Mouse (Mus musculus) c-Kit-positive CD71-negative TER-119-negative erythroid progenitor cells, embryonic 14.5 days (primary cell): ENCODE results near the gene Gss.

Source experiments
- DNase-seq: peaks from one replicate; pipeline ENCODE4 v3.0.0-alpha.2; 2013; ENCODE audit warnings: low read depth

Gss gene

DNA sequence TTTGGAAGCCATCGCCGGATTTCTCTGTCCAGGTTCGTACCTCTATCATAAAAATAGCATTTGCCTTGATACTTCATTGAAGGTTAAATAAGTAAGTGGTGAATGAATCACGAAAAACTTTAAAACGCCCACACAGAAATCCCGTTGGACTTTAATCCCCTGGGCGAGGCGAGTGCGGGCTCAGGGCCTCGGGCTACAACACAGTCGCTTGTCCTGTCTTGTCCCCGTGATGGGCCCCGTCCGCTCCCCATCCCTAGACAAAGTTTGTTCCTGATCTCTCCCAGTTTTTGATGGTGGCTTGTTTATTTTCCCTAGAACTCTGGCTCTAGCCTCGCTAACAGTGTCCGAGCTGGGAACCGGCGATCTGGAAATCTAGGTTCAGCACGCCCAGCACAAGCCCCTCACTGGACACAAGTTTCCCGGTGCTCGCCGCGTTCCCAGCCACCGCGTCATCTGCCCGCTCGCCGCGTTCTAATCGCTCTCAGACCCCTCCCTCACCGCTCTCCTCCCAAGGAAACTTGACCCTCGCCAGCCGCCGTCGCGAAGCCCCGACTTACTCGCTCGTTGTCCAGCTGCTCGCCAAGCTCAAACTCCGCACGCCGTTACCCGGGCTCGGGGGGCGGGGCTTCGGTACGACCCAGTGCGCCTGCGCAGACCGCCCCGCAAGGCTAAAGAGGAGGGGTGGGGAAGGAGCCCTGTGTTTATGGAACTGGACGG is at the start of gene Gss:
Gene Gss, minus strand, starts transcription at position 674 of the 717 bp plus-strand sequence.
- DNase-seq: peak; percentile 88

DNA sequence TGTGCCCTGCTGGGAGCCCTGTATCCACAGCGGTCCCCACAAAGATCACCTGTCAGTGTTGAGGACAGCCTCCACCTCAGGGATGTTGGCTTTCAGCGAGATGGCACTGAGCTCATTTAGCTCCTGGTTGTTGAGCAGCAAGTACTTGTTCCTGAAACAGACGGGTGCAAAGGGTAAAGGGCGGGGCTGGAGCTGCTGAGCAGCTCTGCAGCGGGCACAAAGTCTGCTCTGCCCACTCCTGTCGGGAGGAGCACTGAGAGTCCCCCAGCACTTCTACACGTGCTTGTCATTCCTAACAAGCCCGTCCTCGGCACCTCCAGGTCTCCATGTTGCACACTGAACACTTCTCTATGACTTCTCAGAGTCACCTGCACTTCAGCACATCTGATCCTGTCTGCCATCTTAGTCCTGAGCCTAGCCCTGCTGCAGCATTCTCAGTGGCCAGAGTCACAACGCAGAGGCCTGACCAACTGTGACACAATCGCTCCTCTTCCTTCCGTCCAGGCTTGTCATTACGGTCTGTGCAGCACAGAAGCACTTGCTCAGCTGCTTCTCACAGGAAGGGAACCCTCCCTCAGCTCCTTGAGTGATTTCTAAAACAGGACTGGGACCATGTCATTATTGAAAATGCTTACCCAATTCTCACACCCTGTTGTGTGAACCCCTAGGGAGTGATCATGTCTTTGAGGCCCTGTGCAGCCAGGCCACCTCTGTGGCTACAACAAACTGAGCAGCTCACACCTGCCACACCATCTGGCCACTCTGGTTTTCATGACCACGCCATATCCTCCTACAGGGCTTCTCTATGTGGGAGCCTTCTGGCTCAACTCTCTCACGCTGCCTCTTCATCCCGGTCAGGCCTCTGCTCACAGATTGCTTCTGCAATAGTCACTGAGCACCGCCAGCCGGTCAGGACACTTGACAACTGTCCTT is 49.2 kb upstream of the Gss start:
- DNase-seq: no peak

DNA sequence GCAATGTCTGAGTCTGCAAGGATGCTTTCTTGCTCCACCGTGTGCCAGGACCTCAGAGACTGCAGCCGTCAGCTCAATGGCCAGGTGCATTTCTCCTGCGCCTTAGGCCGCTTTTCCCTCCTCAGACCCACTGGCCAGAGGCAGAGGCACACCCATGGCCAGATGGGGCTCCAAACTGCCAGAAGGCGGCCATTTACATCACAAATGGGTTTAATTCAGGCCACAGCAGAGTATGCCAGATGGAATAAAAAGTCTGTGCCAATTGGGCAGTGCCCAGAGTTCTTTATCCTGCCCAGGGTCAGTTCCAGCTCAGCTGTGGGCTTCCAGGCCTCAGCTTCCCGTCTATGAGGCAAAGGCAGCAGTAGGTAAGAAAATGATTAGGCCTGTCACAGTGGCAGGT is 48.0 kb upstream of the Gss start:
- DNase-seq: no peak

DNA sequence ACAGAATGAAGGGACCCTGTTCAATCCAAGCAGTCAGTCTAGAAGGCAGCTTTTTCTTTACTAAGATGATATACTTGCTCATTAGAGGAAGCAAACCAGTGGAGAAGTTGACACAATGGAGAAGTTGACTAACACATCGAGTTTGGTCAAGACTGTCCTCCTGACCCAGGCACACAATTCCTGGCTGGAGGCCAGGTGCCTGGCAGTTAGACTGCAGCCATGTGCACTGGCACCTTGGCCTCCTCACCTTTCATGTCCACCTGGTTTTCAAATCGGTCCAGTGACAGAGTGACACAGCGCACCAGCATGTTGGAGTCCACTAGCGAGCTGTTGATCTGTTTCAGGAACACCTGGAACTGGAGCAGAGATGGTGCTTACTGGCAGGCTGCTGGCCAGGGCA is 44.8 kb upstream of the Gss start:
- no peak for DNase-seq

DNA sequence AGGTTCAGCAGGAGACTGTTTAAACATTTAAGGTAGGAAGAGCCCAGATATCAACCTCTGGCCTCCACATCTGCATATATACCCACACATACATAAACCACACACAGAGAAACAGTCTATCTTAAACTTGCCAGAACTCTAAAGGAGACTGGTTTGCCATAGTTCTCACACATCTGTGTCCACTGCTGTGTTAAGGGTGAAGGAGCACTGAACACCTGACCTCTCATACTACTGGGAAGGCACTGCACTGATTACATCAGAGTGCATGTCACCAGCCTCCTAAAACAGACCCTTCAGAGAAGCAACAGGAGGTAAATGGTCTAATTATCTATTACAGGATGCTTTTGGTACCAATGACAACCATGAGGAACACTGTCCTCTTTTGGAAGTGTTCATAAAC is 44.3 kb upstream of the Gss start:
- no peak for DNase-seq

DNA sequence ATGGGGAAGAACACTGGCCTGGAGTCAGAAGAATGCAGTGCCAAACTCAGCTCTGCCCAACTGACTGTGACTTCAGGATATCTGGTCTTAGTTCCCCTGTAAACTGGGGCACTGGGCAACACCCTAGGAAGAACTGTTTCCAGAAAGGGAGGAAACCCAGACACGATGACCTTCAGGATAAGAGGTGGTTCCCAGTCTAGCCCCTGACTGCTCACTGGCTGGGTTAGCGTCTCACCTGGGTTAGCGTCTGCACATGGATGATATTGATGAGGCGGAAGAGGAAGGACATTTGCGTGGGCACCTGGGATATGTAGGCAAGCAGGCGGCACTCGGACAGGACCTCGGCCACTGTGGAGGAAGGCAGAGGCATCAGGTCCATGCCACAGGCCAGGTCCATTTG is 43.4 kb upstream of the Gss start:
- no peak for DNase-seq

DNA sequence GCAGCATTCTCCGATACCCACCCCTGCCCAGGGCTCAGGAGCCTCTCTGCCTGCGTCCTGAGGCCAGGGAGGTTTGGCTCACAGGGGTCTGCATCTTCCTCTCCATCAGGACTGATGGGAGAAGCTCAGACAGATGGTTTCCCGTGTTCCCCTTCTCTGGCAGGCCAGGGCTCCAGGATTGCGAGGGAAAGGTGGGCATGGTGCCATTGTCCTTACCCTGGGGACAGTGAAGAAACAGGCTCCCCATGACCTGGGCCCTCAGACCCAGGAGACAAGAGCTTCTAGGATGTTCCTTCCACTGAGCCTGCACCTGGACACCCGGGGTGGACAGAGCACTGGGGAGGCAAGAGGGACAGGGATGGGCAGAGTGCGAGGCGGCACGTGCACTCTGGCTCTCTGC is 42.0 kb upstream of the Gss start:
- DNase-seq: no peak

DNA sequence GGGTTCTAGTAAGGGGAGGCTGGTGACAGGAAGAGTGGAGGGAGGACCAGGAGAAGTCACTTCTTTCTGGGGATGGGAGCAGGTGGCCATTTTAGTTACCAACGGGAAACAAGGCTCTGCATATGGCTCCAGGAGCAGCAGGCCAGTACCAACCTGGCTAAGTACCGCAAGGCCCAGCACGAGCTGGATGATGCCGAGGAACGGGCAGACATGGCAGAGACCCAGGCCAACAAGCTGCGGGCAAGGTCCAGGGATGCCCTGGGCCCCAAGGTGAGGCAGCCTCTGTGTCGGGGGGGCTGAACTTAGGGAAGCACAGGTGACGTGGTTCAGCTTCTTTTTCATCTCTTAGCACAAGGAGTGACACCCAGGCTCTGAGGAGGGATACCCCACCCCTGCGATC is 41.1 kb upstream of the Gss start:
- DNase-seq: no peak

DNA sequence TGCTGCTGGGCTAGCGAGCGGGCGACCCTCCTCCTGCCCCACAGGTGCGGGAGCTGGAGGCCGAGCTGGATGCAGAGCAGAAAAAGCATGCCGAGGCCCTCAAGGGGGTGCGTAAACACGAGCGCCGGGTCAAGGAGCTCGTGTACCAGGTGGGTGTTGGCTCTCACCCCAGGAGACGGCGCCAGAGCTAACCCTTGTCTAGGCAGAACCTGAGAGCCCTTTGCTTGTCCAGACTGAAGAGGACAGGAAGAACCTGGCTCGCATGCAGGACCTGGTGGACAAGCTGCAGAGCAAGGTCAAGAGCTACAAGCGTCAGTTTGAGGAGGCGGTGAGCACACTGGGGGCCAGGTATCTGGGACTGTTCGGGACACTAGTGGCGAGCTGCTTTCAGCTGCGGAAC is 40.5 kb upstream of the Gss start:
- no peak for DNase-seq

DNA sequence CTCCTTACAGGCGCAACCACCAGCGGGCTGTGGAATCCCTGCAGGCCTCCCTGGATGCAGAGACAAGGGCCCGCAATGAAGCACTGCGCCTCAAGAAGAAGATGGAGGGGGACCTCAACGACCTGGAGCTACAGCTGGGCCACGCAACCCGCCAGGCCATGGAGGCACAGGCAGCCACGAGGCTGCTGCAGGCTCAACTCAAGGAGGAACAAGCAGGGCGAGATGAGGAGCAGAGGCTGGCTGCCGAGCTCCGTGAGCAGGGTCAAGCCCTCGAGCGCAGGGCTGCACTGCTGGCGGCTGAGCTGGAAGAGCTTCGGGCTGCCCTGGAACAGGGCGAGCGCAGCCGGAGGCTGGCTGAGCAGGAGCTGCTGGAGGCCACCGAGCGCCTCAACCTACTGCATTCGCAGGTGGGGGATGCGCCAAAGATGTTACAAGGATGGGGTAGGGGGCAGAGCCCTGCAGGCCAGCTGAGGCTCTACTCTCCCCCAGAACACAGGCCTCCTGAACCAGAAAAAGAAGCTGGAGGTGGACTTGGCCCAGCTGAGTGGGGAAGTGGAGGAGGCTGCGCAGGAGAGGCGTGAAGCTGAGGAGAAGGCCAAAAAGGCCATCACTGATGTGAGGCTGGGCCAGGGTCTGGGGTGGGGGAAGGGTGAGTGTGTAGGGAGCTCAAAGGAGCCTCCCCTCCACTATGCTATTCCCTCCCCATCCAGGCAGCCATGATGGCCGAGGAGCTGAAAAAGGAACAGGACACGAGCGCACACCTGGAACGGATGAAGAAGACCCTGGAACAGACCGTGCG is 39.7 kb upstream of the Gss start:
- DNase-seq: no peak

DNA sequence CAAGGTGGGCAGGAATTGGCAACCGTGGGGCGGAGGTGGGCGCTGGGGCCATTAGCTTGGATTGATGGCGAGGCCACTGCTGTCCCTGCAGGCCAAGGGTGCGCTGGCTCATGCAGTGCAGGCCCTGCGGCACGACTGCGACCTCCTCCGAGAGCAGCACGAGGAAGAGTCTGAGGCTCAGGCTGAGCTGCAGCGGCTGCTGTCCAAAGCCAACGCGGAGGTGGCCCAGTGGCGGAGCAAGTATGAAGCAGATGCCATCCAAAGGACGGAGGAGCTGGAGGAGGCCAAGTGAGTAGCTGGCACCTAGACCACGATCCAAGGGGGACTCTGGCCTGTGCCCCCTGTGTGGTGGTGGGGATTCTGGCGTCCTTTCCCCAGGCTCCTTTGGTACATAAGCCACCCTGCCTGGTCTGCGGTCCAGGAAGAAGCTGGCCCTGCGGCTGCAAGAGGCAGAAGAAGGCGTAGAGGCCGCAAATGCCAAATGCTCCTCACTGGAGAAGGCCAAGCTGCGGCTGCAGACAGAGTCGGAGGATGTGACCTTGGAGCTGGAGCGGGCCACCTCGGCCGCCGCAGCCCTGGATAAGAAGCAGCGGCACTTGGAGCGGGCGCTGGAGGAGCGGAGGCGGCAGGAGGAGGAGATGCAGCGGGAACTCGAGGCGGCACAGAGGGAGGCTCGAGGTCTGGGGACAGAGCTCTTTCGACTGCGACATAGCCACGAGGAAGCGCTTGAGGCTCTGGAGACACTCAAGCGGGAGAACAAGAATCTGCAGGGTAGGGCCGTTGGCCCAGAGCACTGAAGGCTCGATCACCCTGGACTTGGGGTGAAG is 38.2 kb upstream of the Gss start:
- no peak for DNase-seq

DNA sequence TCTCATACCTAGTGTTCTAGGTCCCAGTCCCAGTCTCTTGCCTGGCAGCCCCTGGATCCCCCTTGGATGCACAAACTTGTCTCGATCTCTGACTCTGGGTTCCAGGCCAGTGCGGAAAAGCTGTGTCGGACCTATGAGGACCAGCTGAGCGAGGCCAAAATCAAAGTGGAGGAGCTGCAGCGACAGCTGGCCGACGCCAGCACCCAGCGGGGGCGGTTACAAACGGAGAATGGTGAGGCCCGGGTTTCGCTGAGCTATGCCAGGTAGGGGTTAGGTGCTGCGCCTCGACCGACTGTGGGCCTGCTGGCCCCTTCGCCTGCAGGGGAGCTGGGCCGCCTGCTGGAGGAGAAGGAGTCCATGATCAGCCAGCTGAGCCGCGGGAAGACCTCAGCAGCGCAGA is 37.5 kb upstream of the Gss start:
- no peak for DNase-seq

DNA sequence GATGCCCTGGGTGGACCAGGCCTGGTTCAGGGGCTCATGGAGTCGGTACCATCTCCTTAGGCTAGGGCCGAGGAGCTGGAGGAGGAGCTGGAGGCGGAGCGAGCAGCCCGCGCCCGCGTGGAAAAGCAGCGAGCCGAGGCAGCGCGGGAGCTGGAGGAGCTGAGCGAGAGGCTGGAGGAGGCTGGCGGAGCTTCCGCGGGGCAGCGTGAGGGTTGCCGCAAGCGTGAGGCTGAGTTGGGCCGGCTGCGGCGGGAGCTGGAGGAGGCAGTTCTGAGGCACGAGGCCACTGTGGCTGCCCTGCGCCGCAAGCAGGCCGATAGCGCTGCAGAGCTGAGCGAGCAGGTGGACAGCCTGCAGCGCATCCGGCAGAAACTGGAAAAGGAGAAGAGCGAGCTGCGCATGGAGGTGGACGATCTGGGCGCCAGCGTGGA is 36.6 kb upstream of the Gss start:
- no peak for DNase-seq

DNA sequence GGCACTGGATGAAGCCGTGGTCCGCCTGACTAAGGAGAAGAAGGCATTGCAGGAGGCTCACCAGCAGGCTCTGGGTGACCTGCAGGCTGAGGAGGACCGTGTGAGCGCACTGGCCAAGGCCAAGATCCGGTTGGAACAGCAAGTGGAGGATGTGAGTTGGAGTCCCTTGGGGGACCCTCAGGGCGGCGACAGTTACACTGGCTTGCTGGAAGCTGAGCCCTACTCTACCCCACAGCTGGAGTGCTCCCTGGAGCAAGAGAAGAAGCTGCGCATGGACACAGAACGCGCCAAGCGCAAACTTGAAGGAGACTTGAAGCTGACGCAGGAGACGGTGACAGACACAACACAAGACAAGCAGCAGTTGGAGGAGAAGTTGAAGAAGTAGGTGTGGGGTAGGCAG is 35.9 kb upstream of the Gss start:
- no peak for DNase-seq

DNA sequence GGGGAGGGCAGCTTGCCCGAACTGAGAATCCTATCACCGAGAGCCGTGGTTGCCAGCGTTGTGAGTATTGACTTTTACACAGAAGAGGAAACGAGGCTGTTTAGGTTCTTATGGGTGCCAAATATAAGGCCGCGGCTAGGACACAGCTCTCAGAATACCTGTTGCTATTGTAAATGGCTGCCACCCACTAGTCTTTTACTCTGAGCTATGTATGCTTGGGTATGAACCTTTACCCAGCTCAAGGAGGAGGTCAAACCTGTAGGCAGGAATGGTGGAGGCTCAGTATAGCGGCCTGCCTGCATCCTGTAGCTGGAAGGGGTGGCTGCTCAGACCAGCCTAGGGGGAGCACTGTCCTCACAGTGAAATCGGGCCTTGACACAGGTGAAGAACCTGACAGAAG is 35.5 kb upstream of the Gss start:
- no peak for DNase-seq

DNA sequence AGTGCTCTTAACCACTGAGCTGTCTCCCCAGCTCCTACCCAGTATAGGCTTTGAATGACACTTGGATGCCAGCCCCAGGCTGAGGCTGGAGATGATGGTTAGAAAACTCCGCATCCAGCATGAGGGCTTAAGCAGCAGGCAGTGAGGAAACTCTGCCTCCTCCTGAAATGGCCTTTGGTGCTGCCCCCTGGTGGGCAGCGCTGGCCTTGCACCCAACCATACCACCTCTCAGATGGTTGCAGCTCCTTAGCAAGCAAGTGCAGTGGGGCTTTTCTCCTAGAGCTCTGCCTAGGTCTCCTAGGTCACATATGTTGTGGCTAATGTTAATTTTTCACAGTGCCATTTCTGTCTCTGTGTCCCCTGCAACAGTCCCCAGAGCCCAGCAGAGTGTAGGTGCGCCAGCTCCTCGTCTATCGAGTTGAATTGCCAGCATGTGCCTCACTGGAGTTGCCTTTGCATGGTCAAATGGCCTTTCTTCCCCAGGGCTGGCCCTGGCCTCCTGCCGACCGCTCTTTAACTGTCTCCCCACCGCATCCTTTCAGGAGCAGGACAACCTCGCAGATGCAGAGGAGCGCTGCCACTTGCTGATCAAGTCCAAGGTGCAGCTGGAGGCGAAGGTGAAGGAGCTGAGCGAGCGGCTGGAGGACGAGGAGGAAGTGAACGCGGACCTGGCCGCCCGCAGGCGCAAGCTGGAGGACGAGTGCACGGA is 34.6 kb upstream of the Gss start:
- no peak for DNase-seq

DNA sequence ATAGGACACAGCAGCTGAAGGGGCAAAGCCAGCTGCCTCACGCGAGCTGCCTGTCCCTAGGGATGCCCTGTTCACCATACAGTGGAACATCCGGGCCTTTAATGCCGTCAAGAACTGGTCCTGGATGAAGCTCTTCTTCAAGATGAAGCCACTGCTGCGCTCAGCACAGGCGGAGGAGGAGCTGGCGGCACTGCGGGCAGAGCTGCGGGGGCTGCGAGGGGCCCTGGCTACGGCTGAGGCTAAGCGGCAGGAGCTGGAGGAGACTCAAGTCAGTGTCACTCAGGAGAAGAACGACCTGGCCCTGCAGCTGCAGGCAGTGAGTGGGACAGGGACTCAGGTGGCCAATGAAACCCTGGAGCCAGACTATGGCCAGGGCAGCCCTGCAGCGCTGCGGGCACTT is 33.7 kb upstream of the Gss start:
- DNase-seq: no peak

DNA sequence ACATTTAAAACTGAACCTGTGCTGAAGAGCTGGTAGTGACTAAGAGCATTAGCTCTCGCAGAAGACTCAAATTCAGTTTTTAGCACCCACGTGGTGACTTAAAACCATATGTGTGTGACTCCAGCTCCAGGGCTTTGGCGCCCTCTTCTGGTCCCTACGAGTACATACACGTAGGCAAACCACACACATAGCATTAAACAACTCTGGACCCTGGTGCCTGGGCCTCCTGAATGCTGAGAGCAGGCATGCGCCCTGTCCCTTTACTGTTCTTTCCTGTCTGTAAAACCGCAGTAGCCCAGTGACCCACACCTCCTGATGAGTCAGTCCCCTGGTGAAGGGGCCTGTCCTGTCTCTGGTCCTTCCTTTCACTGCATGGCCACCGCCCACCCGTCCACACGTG is 32.1 kb upstream of the Gss start:
- DNase-seq: peak; percentile 82

DNA sequence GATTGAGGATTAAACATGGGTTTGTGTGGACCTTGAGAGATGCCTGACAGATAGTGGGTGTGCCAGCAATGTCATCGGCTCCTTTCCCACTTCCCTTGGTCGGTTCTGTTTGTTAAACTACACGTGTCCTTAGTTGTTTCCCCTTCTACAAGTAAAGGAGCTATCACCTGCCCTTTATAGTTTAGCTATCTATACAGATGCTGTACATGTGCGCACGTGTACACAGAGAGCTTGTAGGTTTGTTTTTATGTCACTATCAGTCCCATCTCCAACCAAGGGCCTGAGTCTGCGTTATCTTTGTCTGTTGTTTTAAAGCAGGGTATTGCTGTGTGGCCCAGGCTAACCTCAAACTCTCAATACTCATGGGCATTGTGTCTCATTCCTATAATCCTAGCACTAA is 31.4 kb upstream of the Gss start:
- DNase-seq: no peak

DNA sequence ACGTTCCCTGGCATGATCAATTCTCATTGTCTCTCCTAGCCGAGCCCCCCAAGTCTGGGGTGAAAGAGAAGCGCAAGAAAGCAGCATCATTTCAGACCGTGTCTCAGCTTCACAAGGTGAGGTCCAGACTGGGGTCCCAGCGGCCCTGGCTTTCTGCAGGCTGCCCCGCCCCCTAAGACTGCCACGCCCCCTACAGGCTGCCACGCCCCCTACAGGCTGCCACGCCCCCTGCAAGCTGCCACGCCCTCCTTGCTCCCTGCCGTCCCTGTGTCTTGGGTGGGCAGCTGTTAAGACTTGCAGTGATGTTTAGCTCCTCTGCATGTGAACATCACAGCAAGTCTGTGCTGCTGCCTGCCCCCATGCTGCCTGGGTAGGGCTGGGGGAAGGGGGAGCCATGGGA is 30.0 kb upstream of the Gss start:
- DNase-seq: no peak

DNA sequence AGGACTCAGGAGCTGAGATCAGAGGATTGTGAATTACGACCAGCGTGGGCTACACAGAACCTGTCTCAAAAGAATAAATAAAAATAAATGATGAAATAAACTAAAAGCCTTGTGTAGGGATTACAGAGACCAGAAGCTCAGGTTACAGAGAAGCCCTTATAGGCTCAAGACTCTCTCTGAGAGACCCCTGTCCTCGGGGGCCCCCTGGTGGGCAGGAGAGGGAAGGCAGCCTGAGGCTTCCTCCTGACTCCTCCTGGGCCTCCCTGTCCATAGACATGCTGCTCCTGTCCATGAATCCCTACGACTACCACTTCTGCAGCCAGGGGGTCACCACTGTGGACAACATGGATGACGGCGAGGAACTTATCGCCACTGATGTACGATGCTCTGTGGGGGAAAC is 27.2 kb upstream of the Gss start:
- DNase-seq: peak; percentile 70
